Mouse (Mus musculus): Measurements from ENCODE around the gene Vsir. TPM values are rescaled to one million over a fixed set of nuclear protein-coding genes. Genes with fewer than 3 reads are reported as not detected.

The Vsir gene
- polyA plus RNA-seq, 1 experiment from 2014 or later, result 1.7 TPM

DNA sequence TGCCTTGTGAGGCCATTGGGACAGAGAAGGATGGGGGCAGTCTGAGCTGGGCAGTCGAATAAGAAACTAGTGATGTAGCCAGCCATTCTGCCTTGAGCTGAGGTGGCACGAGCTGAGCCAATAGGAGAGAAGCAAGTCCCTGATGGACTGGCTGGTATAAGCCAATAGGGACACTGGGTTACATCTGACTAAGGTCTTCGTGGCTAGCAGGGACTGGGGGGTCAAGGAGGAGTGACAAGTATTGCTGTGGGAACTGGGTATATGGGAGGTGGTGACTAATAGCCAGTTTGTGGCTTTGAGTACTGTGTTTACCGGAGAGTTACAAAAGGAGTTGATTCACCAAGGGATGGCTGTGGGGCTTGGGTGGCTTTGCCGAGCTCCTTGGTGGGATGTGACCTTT, 49.0 kb downstream of the Vsir start:
- H3K4me3 ChIP-seq, result no peak overlapping the region
- H3K36me3 ChIP-seq, result no peaks in the 10 kb centered on the region

DNA sequence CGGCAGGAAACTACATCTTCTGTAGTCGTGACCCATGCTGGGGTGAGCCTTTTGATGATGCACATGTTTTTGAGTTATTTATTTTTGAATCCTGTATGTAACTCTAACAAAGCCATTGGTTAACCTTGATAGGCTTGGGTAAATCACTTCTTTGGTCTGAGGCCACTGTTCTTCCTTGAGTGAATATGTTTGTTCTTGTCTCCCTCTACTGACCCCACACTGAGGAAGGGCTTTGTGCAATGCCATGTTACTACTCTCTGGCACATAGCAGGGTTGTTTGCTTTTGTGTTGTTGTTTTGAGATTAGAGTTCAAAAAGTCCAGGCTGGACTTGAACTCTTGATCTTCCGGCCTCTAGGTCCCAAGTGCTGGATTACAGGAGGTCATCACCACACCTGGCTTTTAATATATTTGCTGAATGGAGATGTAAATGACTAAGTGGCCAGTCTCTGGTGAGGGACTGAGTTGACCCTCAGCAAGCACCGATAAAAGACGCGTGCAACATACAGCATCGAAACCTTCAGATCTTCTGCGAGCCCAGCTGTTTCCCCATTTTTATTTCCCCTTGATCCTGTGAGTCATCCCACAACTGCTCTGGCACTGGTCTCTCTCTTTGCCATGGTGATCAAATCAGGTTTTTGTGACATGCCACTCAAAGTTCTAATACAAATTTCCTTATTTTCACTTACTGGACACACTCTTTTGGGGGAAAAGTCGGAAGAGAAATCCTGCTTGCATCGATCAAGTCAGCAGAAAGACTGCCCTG, 51.6 kb downstream of the Vsir start:
- Histone ChIP-seq H3K27ac (replicated peaks) (no peak overlapping the region), H3K4me2 (replicated peaks) (no peak overlapping the region), H3K27me3 (peaks cover 7% of the 10 kb centered on the region; the same call in 1 of the 2 replicates), H3K36me3 (no peaks in the 10 kb centered on the region), H3K4me1 (peaks cover 8% of the 10 kb centered on the region; the same call in 1 of the 2 replicates), H3K9me3 (no peaks in the 10 kb centered on the region), H3K9ac (replicated peaks) (no peak overlapping the region), H3K4me3 (no peak overlapping the region)
- no peak for ATAC-seq (ENCODE audit: low FRiP score, low read depth)
- WGBS, result 87% methylated on average over 10 of the region's 10 CpGs

More for the DNA sequence above, 49.0 kb downstream of the Vsir start:
- no peak overlapping the region for H3K27ac ChIP-seq (replicated peaks)
- H3K9ac ChIP-seq (replicated peaks), result no peak overlapping the region
- WGBS, result 73% methylated on average over 5 of the region's 5 CpGs
- no peaks in the 10 kb centered on the region for H3K9me3 ChIP-seq
- peaks cover 13% of the 10 kb centered on the region for H3K4me1 ChIP-seq
- H3K4me2 ChIP-seq (replicated peaks), result no peak overlapping the region
- H3K27me3 ChIP-seq, result no peaks in the 10 kb centered on the region
- ATAC-seq (ENCODE audit: low FRiP score, low read depth), result no peak

DNA sequence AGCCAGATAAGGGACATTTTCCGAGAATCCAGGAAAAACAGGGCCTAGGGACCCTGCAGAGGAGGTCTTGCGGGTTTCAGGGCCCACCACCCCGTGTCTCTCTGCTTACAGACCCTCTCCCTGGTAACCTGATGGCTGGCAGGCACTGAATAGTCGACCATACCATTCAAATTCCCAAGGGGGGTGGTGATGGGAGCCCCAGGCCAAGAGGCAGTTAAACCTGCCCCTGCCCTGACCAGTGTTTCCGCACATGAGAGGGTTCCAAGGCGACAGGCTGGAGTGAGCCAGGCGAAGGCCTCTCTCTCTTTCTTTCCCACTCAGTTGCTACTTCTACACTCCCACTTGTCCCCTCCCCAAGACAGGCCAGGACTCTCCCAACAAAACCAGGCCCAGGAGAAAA, 52.8 kb downstream of the Vsir start, which contains the start of gene Gm17455:
Gene Gm17455, plus strand, starts transcription at position 278 of the 400 bp plus-strand sequence.
- Histone ChIP-seq H3K4me3 (no peak within 1 kb of the TSS), H3K9me3 (no peaks in the 10 kb centered on the region), H3K4me1 (peaks cover 8% of the 10 kb centered on the region; the same call in 1 of the 2 replicates), H3K9ac (replicated peaks) (0 out of 2 replicates have a peak within 1 kb of the TSS, but pooled peaks have one; percentile 4), H3K36me3 (no peaks in the 10 kb centered on the region), H3K4me2 (replicated peaks) (peak within 1 kb of the TSS; percentile 4; the same call in 1 of the 2 replicates), H3K27ac (replicated peaks) (peak within 1 kb of the TSS; percentile 43), H3K27me3 (peaks cover 7% of the 10 kb centered on the region; the same call in 1 of the 2 replicates)
- ATAC-seq (ENCODE audit: low FRiP score, low read depth), result no peak
- WGBS, result 47% methylated on average over 7 of the region's 7 CpGs

DNA sequence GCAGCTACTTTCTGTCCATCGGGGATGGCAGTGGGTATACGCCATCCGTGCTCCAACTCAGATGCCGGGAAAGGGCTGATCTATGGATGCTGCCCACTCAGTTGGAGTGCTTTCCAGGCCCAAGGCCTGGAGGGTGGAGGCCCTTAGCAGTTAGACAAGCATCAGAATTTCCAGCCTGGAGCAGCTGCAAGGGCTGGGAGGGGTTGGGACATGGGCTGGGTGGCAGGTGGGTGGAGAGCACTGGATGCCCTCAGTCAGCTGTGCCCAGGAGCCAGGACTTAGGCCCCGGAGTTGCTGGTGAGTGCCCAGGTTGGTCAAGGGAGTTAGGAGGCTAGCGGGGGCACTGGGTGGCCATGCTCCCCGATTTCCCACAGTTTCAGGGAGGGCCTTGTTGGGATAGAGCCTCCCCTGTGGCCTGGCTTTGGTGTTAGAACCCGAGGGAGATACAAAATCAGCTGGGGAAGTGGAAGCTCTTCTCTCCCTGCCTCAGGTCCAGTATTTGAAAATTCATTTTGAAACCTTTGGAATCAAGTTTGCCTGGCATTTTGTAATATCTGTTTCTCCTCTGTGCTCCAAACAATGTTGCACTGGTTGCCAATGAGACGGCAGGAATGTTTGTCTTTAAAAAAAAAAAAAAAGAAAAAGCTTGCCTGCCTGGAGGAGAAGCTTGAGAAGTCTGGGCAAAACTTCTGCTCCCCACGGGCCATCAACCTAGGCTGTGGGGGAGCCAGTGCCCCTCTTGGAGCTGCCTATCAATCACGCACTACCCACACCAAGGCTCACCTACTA, 54.0 kb downstream of the Vsir start:
- WGBS, result 80% methylated on average over 11 of the region's 11 CpGs
- Histone ChIP-seq H3K4me2 (replicated peaks) (peak overlapping the region; percentile 4; the same call in 1 of the 2 replicates), H3K27ac (replicated peaks) (no peak overlapping the region), H3K9me3 (no peaks in the 10 kb centered on the region), H3K9ac (replicated peaks) (no peak overlapping the region), H3K4me3 (no peak overlapping the region), H3K4me1 (peaks cover 8% of the 10 kb centered on the region; the same call in 1 of the 2 replicates), H3K27me3 (peaks cover 12% of the 10 kb centered on the region; the same call in 1 of the 2 replicates), H3K36me3 (no peaks in the 10 kb centered on the region)
- no peak for ATAC-seq (ENCODE audit: low FRiP score, low read depth)

DNA sequence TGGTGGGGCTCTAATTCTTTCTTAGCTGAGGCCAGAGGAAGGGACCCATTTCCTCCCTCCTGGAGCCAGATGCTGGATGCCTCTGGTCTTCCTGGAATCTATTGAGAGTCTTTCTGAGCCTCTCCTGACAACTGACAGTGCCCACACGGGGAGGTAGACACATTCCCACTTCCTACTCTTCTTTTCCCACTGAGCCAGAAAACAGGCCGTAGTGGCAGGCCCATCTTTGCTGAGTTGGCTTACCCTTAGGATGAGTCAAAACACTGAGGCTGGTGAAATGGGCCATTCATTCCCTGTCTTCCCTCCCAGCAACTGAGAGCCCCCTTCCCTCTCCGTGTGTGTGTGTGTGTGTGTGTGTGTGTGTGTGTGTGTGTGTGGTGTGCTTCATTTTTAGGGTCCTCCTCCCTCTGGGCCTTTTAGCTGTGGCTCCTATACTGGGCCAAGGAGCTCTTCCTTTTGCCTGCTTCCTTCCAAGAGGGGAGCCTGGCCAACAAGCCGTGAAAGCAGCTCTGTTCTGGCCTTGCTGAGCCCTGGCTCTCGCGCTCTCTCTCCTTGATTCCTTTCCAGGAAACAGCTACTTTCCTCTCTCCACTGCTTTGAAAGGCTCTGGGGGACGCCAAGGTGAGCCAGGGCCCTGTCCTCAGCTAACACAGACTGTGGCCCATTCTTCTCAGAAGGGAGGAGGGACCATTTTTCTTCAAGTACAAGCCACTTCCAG, 59.0 kb downstream of the Vsir start:
- WGBS, result 60% methylated on average over 7 of the region's 7 CpGs

DNA sequence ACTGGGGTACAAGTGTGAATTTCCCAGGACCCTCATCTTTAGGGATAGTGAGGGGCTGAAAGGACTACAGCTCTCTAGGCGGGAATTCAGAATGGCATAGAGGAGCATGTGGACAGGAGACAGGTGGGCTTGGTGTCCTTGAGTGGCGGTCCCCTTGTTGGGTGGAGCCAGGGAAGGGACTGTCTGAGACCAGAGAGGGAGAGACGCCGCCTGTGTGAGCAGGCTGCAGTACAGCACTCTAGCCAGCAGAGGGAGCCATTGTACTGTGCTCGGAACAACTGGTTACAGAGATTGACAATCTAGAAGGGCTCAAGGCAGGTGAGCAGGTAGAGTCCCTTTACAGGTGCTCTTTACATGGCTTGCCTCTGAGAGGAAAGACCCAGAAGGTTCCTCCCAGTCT, 61.2 kb downstream of the Vsir start:
- Histone ChIP-seq H3K4me2 (replicated peaks) (no peak overlapping the region), H3K9me3 (no peaks in the 10 kb centered on the region), H3K36me3 (no peaks in the 10 kb centered on the region), H3K4me1 (no peaks in the 10 kb centered on the region), H3K27me3 (peaks cover 30% of the 10 kb centered on the region), H3K27ac (replicated peaks) (no peak overlapping the region), H3K9ac (replicated peaks) (no peak overlapping the region), H3K4me3 (no peak overlapping the region)
- ATAC-seq (ENCODE audit: low FRiP score, low read depth), result 0 out of 2 replicates have a peak, but pooled peaks have one; percentile 34
- 5% methylated on average over 5 of the region's 5 CpGs for WGBS

More for the DNA sequence above, 59.0 kb downstream of the Vsir start:
- no peak overlapping the region for H3K4me2 ChIP-seq (replicated peaks)
- H3K4me3 ChIP-seq, result no peak overlapping the region
- no peak overlapping the region for H3K9ac ChIP-seq (replicated peaks)
- H3K27me3 ChIP-seq, result peaks cover 25% of the 10 kb centered on the region
- no peak overlapping the region for H3K27ac ChIP-seq (replicated peaks)
- ATAC-seq (ENCODE audit: low FRiP score, low read depth), result no peak
- no peaks in the 10 kb centered on the region; the same call in 1 of the 2 replicates for H3K4me1 ChIP-seq
- no peaks in the 10 kb centered on the region for H3K36me3 ChIP-seq
- H3K9me3 ChIP-seq, result no peaks in the 10 kb centered on the region

DNA sequence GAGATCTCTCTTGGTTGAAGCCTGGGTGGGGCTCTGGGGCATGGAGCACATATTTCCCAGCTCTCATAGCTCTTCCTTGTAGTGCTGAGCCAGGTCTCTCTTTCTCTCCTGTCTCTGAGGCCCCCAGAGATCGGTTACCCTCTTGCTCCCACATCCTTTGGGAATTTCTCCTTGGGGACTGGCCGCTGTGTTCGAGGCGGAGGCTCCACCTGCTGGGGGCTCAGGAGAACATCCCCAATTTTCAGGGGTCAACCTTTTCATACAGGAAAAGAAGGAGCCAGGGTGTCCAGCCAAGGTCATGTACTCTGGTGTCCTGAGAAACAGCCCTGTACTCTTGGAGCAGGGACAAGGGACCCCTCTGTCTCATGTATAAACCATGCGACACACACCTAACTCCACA, 65.1 kb downstream of the Vsir start:
- WGBS, result 35% methylated on average over 5 of the region's 5 CpGs
- Histone ChIP-seq H3K4me2 (replicated peaks) (no peak overlapping the region), H3K9me3 (no peaks in the 10 kb centered on the region), H3K4me1 (no peaks in the 10 kb centered on the region), H3K27me3 (peaks cover 21% of the 10 kb centered on the region), H3K9ac (replicated peaks) (no peak overlapping the region), H3K27ac (replicated peaks) (no peak overlapping the region), H3K36me3 (no peaks in the 10 kb centered on the region), H3K4me3 (no peak overlapping the region)
- ATAC-seq (ENCODE audit: low FRiP score, low read depth), result no peak

DNA sequence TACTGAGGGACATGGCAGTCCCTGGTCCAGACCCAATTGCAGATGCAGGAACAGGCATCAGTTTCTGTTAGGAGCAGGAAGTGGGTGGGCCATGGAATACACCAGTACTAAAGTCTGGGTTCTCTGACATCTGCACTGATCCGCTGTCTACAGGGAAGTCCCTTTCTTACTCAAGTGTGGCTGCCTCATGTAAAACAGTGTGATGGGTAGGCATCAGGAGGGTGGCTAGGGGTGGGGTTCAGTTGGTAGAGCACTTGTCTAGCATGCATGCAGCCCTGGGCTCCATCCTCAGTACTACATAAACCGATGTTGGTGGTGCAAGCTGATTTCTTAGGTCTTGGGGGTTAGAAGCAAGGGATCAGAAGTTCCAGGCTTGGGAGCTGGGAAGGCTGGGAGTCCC, 67.1 kb downstream of the Vsir start:
- H3K27ac ChIP-seq (replicated peaks), result no peak overlapping the region
- H3K36me3 ChIP-seq, result no peaks in the 10 kb centered on the region
- no peak overlapping the region for H3K4me3 ChIP-seq
- peaks cover 17% of the 10 kb centered on the region for H3K27me3 ChIP-seq
- no peak overlapping the region for H3K4me2 ChIP-seq (replicated peaks)
- no peaks in the 10 kb centered on the region for H3K9me3 ChIP-seq
- H3K4me1 ChIP-seq, result no peaks in the 10 kb centered on the region
- WGBS, result 87% methylated on average over 2 of the region's 2 CpGs
- no peak for ATAC-seq (ENCODE audit: low FRiP score, low read depth)
- H3K9ac ChIP-seq (replicated peaks), result no peak overlapping the region

DNA sequence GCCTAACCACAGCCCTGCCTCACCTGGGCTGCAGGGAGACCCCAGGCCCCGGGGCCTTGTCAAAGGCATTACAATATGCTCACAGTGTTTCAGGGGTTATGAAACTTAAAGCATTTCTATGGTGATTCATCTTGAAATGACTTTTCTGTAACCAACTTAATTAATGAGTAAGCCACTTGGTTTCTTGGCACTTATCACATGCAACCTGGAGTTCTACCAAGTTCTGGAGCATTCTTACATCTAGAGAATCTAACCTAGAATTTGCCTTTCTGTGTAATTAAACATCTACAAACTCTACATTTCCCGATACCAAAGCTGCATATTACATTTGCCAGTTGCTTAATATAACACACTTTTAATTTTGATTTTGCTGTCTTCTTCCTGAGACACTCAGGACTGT, 70.4 kb downstream of the Vsir start:
- 86% methylated on average over 2 of the region's 2 CpGs for WGBS
- no peak overlapping the region for H3K9ac ChIP-seq (replicated peaks)
- ATAC-seq (ENCODE audit: low FRiP score, low read depth), result no peak
- no peaks in the 10 kb centered on the region for H3K4me1 ChIP-seq
- no peak overlapping the region for H3K4me3 ChIP-seq
- H3K27ac ChIP-seq (replicated peaks), result no peak overlapping the region
- peaks cover 7% of the 10 kb centered on the region; the same call in 1 of the 2 replicates for H3K27me3 ChIP-seq
- H3K4me2 ChIP-seq (replicated peaks), result no peak overlapping the region
- H3K9me3 ChIP-seq, result no peaks in the 10 kb centered on the region
- no peaks in the 10 kb centered on the region for H3K36me3 ChIP-seq

DNA sequence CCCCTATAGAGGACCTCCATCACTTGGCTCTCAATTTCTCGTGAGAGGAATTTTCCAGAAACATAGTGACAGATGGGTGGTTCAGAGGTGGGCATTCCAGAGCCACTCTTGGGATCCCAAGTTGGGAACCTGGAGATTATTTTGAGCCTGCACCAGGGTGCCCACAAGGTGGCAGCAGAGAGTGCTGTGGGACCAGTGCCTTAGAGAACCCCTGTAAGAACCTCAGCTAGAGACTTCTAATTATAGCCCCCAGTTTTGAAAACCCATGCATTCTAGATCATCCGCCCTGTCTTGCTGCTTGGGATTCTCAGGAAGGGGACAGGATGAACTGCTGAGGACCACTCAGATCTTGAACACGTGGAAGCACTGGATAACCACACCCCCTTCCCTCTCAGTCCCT, 71.5 kb downstream of the Vsir start:
- ATAC-seq (ENCODE audit: low FRiP score, low read depth), result 0 out of 2 replicates have a peak, but pooled peaks have one; percentile 38
- Histone ChIP-seq H3K9me3 (no peaks in the 10 kb centered on the region), H3K27me3 (peaks cover 7% of the 10 kb centered on the region; the same call in 1 of the 2 replicates), H3K9ac (replicated peaks) (no peak overlapping the region), H3K4me3 (no peak overlapping the region), H3K27ac (replicated peaks) (no peak overlapping the region), H3K36me3 (no peaks in the 10 kb centered on the region), H3K4me1 (no peaks in the 10 kb centered on the region), H3K4me2 (replicated peaks) (no peak overlapping the region)
- WGBS, result 4% methylated on average over 3 of the region's 3 CpGs

DNA sequence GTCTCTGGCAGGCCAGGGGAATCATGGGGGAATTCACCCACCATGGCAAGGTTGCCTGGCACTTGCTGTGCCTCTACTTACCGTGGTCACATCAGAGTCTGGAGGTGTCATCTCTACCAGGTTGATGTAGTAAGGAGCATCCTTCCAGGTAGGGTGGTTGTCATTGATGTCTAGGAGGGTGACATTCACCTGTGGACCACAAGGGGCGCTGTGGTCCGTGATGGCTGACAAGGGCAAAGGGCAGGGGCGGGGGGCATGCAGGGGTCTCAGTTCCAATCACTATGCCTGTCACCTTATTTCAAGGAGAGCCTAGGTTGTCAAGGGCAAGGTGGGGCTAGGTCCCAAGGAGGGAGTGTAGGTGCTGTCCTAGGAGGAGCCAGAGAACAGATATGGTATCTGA, 73.0 kb downstream of the Vsir start:
- no peak overlapping the region for H3K9ac ChIP-seq (replicated peaks)
- H3K4me2 ChIP-seq (replicated peaks), result no peak overlapping the region
- 0 out of 2 replicates have a peak, but pooled peaks cover 7% of the 10 kb centered on the region for H3K27me3 ChIP-seq
- ATAC-seq (ENCODE audit: low FRiP score, low read depth), result no peak
- H3K4me3 ChIP-seq, result no peak overlapping the region
- H3K4me1 ChIP-seq, result no peaks in the 10 kb centered on the region
- 28% methylated on average over 4 of the region's 4 CpGs for WGBS
- H3K36me3 ChIP-seq, result no peaks in the 10 kb centered on the region
- no peak overlapping the region for H3K27ac ChIP-seq (replicated peaks)
- H3K9me3 ChIP-seq, result no peaks in the 10 kb centered on the region

Measured in midbrain, embryonic 12.5 days (tissue).